Mouse (Mus musculus) heart, embryonic 14.5 days (tissue): Measurements from ENCODE around the gene Cadm4. TPM values are rescaled to one million over a fixed set of nuclear protein-coding genes. Genes with fewer than 3 reads are reported as not detected.
"Not testable (repeated sequence)": the region's sequence is repeated elsewhere in the genome, so short reads cannot be mapped to it uniquely, and the experiment has no call there.

ENCODE experiments used
- ATAC-seq: fragments of 200-750 bp; cut with Nextera tagmentation; 2 replicates; pipeline ENCODE4 v1.8.0; 2017; ENCODE audit warnings: low read depth, moderate TSS enrichment; ENCODE audit not compliant: insufficient number of reproducible peaks, insufficient read depth, low FRiP score
- H3K27ac ChIP-seq, 2 experiments: fragments of 200-500 bp in 1 of 2; fragments of 300-500 bp in 1 of 2; sonication (generic) in 1 of 2; replicated peaks in 1 of 2; 2 replicates each; pipeline ENCODE4 v1.5.1; 2012 to 2014; ENCODE audit warnings: low read depth in 2 of 2, low read length in 2 of 2, control low read depth in 1 of 2, mild to moderate bottlenecking in 1 of 2, mixed read lengths in 1 of 2; ENCODE audit not compliant: control insufficient read depth in 1 of 2, insufficient read depth in 1 of 2
- H3K27me3 ChIP-seq: fragments of 300-500 bp; sonication (generic); 2 replicates; pipeline ENCODE4 v1.6.1; 2014; ENCODE audit warnings: mild to moderate bottlenecking, low read length, control low read depth; ENCODE audit not compliant: control insufficient read depth, insufficient read depth
- H3K36me3 ChIP-seq: fragments of 300-500 bp; sonication (generic); 2 replicates; pipeline ENCODE4 v1.6.1; 2014; ENCODE audit warnings: mild to moderate bottlenecking, control low read depth, low read length, mixed read lengths; ENCODE audit not compliant: control insufficient read depth, insufficient read depth
- H3K4me1 ChIP-seq, 2 experiments: fragments of 200-500 bp in 1 of 2; fragments of 300-500 bp in 1 of 2; sonication (generic) in 1 of 2; 2 replicates each; pipeline ENCODE4 v1.6.1; 2012 to 2014; ENCODE audit warnings: low read length in 2 of 2, control low read depth in 1 of 2, mixed read lengths in 1 of 2; ENCODE audit not compliant: control insufficient read depth in 2 of 2, insufficient read depth in 2 of 2
- H3K4me2 ChIP-seq: fragments of 300-500 bp; sonication (generic); 2 replicates; pipeline ENCODE4 v1.6.1; 2014; ENCODE audit warnings: mild to moderate bottlenecking, low read length
- H3K4me3 ChIP-seq, 2 experiments: fragments of 200-500 bp in 1 of 2; fragments of 300-500 bp in 1 of 2; sonication (generic) in 1 of 2; 2 replicates each; pipeline ENCODE4 v1.5.1; 2012 to 2014; ENCODE audit warnings: low read length in 2 of 2, mild to moderate bottlenecking in 2 of 2, control low read depth in 1 of 2, low read depth in 1 of 2, moderate library complexity in 1 of 2; ENCODE audit not compliant: control insufficient read depth in 1 of 2, insufficient read depth in 1 of 2
- H3K9ac ChIP-seq: fragments of 300-500 bp; sonication (generic); 2 replicates; pipeline ENCODE4 v1.6.1; 2014; ENCODE audit warnings: mild to moderate bottlenecking, low read length
- H3K9me3 ChIP-seq: fragments of 300-500 bp; sonication (generic); 2 replicates; pipeline ENCODE4 v1.6.1; 2016; ENCODE audit warnings: low read length, control low read depth; ENCODE audit not compliant: control insufficient read depth
- WGBS: fragments of 180-500 bp; shearing (Covaris S2); extraction: QIAGEN DNeasy Blood & Tissue Kit; methylation state at CpG from one replicate; pipeline ENCODE4 v1.1.7; 2014; 5-methylcytosine and 5-hydroxymethylcytosine counted together
- polyA plus RNA-seq: library from polyadenylated mRNA; unstranded; fragments of >200 nt; fragmentation: Nextera tagmentation; extraction: Ambion mirVana; gene quantifications from 2 replicates; pipeline ENCODE4 v1.2.1, GENCODE M21; 2014

The Cadm4 gene
- polyA plus RNA-seq, 1 experiment from 2014 or later, result 0.47 TPM

DNA sequence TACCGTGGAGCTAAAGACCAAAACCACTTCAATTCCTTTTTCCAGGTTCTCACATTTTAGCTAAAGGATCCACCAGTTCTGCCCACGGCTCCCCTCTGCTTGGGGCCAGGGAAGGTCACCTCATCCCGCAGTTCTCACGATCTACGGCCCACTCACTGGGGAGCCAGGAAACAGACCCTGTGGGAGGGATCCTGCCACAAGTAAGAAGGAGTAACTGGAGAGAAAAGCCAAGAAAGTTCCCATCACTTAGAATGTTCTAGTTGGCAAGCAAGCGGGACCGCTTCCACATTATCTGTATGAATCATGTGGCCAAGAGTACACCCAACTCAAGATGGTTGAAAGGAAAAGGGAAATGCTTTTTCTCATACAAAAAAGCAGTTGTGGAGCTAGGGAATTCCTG lies 5.0 kb upstream of the Cadm4 start:
- Histone ChIP-seq H3K27me3 (peaks cover 26% of the 10 kb centered on the region), H3K4me2 (no peak overlapping the region), H3K27ac (no peak overlapping the region), H3K4me1 (peaks cover 0 to 8% of the 10 kb centered on the region in 2 experiments; a peak in 1 of 4 replicates), H3K4me3 (no peak overlapping the region), H3K36me3 (no peaks in the 10 kb centered on the region), H3K9me3 (peaks cover 5% of the 10 kb centered on the region; the same call in 1 of the 2 replicates), H3K9ac (no peak overlapping the region)
- no peak for ATAC-seq
- 81% methylated on average over 7 of the region's 7 CpGs for WGBS

DNA sequence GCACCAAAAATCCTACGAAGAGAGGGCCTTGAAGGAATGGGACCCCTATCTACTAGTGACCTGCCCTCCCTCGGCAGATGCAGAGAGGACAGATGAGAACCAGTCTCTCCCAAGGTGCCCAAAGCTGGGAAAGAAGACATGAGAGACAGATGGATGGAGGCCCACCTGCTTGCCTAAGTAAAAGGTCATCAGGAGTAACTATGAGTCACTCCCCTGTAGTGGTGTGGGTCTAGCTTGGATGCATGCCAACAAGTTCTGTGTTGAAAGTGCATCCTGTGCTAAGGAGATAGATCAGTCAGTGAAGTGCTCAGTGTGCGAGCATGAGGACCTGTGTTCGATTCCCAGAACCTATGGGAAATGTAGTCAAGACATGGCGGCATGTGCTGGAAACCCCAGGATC lies 2.9 kb upstream of the Cadm4 start:
- WGBS, result 80% methylated on average over 5 of the region's 5 CpGs

DNA sequence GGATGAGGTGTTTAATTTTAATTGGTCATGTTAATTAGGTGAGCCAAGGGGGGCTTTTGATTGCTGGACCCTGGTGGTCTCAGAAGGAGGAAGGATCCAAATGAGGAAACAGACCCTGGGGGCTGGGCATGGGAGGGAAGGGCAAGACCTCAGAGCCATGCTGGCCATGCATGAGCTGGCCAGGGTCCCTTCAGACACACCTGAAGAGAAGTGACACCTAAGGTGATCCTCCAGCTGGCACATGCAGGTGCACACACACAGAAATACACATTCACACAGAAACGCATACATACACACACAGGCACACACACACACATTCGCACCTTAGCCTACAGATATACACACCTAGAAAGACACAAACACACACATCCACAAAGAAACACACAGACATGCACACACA lies 2.1 kb upstream of the Cadm4 start:
- Histone ChIP-seq H3K4me1 (peaks cover 0 to 10% of the 10 kb centered on the region in 2 experiments; a peak in 1 of 4 replicates), H3K27ac (no peak overlapping the region), H3K9ac (no peak overlapping the region), H3K4me3 (no peak overlapping the region), H3K4me2 (no peak overlapping the region), H3K27me3 (peaks cover 47% of the 10 kb centered on the region), H3K36me3 (no peaks in the 10 kb centered on the region), H3K9me3 (peaks cover 5% of the 10 kb centered on the region; the same call in 1 of the 2 replicates)
- no peak for ATAC-seq
- WGBS, result 85% methylated on average over 2 of the region's 2 CpGs

More for the DNA sequence above, 2.9 kb upstream of the Cadm4 start:
- Histone ChIP-seq H3K4me2 (no peak overlapping the region), H3K4me1 (peaks cover 0 to 10% of the 10 kb centered on the region in 2 experiments; a peak in 1 of 4 replicates), H3K36me3 (no peaks in the 10 kb centered on the region), H3K9me3 (peaks cover 5% of the 10 kb centered on the region; the same call in 1 of the 2 replicates), H3K4me3 (no peak overlapping the region), H3K27me3 (peaks cover 40% of the 10 kb centered on the region), H3K27ac (no peak overlapping the region), H3K9ac (no peak overlapping the region)
- no peak for ATAC-seq

DNA sequence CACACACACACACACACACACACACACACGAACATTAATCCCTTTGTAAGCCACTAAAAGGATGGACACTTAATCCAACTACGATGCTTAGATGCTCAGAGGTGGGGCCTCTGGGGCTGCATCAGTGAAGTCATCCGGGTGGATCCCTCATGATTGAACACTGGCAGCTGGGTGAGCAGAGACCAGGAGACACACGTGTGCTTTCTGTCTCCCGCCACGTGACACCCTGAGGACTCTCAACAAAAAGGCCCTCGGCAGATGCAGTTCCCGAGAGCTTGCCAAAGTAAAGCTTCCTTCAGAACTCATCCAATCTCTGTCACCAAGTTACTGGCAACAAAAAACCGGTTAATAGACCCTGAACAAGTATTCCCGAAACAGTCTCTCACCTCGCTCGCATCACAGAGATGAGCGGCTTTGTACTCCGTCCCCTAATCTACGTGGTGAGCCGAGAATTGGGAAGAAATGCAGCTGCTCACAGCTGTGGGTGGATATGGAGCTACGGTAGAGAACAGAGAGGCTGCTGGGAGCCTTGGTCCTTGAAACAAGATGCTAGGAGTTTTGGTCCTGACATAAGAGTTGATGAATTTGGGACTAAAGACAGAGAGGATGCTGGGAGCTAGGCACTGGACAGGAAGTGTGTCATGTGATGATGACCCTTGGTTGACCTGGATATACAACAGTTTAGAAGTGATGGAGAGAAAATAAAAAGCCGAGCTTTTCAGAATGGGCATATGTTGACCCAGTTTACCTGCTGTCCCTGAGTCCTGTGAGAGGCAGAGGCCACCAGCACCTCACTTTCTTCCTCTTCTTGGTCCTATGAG lies 1.5 kb upstream of the Cadm4 start:
- Histone ChIP-seq H3K4me2 (no peak overlapping the region), H3K4me3 (no peak overlapping the region), H3K27ac (no peak overlapping the region), H3K27me3 (peaks cover 47% of the 10 kb centered on the region), H3K36me3 (no peaks in the 10 kb centered on the region), H3K4me1 (peaks cover 0 to 10% of the 10 kb centered on the region in 2 experiments; a peak in 1 of 4 replicates), H3K9ac (no peak overlapping the region), H3K9me3 (peaks cover 5% of the 10 kb centered on the region; the same call in 1 of the 2 replicates)
- WGBS, result 55% methylated on average over 18 of the region's 18 CpGs
- ATAC-seq, result no peak

DNA sequence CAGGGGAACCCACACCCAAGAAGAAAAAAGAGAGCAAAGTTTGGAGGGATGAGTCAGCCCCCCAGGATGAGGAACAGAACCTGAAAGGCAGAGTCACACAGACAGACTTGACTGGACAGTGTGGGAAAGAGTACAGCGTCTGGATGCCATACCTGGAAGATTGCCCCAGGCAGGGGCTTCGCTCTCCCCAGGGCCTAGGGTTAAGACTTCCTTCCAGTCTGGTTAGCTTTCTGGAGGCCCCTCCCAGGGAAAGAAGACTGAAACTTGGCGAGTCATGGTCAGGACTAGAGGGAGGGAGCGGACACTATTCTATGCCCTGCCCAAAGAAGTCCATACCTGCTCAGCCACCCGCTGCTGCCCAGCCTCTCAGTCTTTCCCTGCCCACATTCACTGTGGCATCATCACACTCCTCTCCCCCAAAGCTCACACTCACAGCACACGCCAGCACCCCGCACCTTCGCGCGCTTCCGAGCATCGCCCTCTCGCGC lies 793 bp upstream of the Cadm4 start:
- Histone ChIP-seq H3K36me3 (no peaks in the 10 kb centered on the region), H3K27ac (no peak overlapping the region), H3K27me3 (peaks cover 47% of the 10 kb centered on the region), H3K4me2 (peak overlapping the region; percentile 94), H3K4me1 (peaks cover 0 to 10% of the 10 kb centered on the region in 2 experiments; a peak in 1 of 4 replicates), H3K4me3 (peak overlapping the region; percentile 47 to 54), H3K9ac (peak overlapping the region; percentile 70), H3K9me3 (peaks cover 5% of the 10 kb centered on the region; the same call in 1 of the 2 replicates)
- 16% methylated on average over 14 of the region's 14 CpGs for WGBS
- ATAC-seq, result peak; percentile 12; the same call in 1 of the 2 replicates

DNA sequence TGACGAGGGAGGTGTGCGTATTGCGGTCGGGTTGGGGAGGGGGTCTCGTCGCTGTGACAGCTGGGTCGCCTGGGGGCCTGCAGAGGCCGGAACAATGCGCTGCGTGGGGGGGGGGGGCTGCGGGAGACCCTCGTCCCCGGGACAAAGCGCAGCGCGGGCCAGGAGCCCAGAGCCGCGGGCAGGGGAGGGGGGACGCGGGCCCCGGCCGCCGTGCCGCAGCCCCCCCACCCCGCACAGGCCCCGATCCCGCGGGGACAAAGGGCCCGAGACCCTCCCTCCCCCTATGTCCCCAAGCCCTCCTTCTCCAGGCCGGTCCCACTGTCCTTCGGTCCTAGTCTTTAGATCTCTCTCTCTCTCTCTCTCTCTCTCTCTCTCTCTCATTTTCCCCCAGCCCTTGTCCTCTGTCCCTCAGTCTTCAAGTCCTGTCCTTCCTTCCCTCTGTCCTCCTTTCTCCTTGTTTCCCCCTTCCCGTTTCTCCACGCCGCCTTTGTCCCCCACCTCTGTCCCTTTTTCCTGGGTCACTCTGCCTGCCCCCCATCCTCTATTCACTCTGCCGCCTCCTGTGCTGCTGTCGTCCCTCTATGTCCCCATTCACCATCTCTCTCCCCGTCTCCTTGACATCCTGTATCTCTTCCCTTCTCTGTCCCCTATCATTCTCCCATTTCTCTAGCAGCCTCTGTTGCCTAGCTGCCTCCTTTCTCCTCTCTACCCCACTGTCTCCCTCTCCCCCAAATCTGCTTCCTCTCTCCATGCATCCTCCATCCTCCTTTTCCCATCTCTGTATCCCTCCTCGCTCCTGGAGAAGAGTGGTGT lies 591 bp downstream of the Cadm4 start:
- Histone ChIP-seq H3K27ac (no peak overlapping the region), H3K36me3 (no peaks in the 10 kb centered on the region), H3K9ac (peak overlapping the region; percentile 70), H3K4me3 (peak overlapping the region; percentile 47 to 54), H3K9me3 (peaks cover 5% of the 10 kb centered on the region; the same call in 1 of the 2 replicates), H3K27me3 (peaks cover 47% of the 10 kb centered on the region), H3K4me1 (peaks cover 0 to 10% of the 10 kb centered on the region in 2 experiments; a peak in 1 of 4 replicates), H3K4me2 (peak overlapping the region; percentile 94)
- ATAC-seq, result no peak
- 7% methylated on average over 10 of the region's 38 CpGs for WGBS

DNA sequence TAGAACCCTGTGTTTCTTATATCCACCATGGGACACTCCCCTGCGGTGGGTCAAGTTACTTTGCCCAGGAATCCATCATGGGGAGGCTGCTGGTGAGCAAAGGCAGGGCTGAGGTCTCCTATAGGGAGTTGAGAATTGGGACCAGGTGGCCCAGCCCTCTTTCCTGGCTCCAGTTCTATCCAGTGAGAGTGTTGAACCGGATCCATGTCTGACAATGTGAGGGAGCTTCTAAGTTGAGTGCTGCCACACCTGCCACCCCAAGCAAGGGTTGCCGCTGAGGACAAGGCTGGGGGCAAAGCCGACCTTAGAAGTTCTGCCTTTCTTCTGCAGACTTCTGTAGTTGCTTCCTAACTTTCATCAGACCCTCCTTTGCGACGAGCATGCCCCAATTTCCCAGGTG lies 1.5 kb downstream of the Cadm4 start:
- not testable (repeated sequence) for H3K9ac ChIP-seq, H3K36me3 ChIP-seq, H3K9me3 ChIP-seq, H3K27ac ChIP-seq, ATAC-seq, H3K4me3 ChIP-seq, H3K4me2 ChIP-seq
- 53% methylated on average over 6 of the region's 6 CpGs for WGBS
- Histone ChIP-seq H3K4me1 (peaks cover 0 to 10% of the 10 kb centered on the region in 2 experiments; a peak in 1 of 4 replicates), H3K27me3 (peaks cover 47% of the 10 kb centered on the region)
